Mouse (Mus musculus) kidney, postnatal 4 days (tissue): Measurements from ENCODE around the gene Maml2.

Source experiments
- DNase-seq, 2 experiments: peaks; one replicate each; pipeline ENCODE4 v3.0.0; 2021; ENCODE audit warnings: mixed read lengths in 2 of 2

Maml2 gene

DNA sequence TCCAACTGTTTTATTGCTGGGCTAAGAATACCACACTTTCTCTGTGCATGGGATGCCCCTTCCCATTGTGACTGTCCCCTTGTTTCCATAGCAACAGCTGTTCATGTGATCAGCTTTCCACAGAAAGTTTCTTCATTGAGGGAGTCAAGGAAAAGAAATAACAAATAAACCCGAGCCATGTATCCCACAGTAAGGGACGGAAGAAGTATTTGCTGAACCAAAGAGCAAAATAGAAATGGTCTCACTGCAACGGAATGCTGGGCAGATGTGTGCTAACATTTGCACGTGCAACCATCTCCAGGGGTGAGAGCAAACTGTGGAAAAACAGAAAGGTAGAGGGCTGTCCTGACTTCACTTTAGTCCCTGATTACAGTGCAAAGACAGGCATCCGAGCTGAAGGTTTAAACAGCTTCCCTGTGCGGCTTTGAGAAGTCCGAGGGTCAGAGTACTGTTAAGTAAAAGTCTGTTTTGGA is 156.9 kb downstream of the Maml2 start:
- DNase-seq, result no peak

DNA sequence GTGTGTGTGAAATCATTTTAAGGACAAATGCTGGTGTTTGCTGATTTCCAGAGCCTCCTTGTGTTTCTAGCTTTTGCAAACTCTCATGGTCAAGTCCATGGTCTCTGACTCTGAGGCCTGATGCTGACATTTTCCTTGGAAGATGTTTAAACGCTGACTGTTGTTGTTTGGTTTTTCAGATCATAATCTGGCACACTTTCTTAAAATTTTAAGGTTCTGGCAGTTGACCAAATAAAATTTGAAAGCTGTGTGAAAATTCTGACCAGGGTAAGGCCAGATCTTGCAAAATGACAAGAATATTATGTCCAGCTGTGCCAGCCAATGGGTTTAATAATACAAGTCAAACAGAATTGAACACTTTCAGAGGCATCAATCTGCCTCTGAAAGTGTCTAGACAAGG is 157.5 kb downstream of the Maml2 start:
- no peak for DNase-seq

DNA sequence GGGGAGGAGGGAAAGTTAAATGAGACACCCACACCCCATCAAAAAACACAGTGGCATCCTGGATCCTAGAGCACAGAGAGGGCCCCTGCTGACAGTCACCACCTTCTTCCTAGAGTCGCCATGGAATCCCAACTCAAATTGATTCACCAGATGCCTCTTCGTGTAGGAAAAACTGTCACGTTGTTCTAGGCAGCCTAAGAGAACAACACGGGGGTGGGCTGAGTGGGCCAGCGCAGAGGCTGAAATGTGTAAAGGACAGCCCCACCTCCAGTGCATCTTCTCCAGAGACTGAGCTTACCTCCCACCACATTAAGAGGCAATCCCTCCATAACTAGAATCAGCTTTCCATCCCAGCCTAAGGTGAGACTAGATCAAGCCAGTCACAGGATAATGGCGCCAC is 160.0 kb downstream of the Maml2 start:
- DNase-seq, result no peak

DNA sequence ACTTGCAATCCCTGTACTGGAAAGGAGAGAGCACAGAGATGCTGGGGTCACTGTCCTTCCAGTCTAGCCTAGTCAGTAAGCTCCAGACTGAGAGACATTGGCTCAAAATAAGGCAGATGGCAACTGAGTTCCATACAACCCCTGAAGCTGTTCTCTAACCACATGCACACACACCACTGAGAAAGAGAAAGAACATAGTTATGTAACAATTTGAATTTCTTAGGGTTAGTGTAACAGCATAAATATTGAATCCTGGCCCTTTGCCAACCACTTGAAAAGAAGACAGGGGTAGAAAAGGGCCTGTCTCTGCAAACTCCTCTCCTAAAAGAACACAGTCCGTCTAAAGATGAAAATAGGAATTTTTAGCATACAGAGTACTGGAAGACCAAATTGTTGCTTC is 161.6 kb downstream of the Maml2 start:
- no peak for DNase-seq

DNA sequence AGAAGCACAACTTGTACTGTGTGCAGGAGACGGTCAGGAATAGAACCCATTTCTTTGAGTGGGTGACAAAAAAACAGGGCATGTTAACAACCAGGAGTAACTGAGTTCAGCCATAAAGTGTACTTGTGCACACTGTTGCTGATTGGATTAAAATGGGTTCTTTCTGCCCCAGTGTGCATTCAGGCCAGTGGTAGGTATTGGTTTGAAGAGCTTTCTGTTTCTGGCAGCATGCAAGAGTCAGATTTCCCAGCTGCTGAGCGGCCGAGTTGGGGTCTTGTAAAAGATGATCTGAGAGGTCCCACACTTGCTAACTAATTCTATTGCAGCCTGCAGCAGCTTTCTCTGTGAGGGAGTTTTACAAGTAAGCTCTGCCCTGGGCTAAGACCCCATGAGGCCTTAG is 162.3 kb downstream of the Maml2 start:
- DNase-seq, result no peak

DNA sequence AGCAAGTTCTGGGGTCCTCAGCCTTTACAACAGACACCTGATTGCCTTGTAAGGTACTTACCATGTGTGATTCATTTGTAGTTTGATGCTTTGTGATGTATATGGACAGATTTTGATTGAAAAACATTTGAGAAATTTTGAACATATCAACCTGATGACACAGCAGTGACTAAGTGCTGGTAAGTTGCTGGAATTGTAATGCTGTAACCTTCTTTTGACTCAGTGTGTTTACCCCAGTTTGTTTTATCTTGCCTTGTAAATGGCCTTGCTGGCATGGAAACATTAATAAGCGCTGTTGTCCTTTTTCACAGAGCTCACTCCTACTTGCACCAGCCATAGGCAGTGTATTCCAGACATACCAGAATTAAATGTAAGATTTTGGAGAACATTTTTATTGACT is 163.2 kb downstream of the Maml2 start:
- DNase-seq, result no peak

DNA sequence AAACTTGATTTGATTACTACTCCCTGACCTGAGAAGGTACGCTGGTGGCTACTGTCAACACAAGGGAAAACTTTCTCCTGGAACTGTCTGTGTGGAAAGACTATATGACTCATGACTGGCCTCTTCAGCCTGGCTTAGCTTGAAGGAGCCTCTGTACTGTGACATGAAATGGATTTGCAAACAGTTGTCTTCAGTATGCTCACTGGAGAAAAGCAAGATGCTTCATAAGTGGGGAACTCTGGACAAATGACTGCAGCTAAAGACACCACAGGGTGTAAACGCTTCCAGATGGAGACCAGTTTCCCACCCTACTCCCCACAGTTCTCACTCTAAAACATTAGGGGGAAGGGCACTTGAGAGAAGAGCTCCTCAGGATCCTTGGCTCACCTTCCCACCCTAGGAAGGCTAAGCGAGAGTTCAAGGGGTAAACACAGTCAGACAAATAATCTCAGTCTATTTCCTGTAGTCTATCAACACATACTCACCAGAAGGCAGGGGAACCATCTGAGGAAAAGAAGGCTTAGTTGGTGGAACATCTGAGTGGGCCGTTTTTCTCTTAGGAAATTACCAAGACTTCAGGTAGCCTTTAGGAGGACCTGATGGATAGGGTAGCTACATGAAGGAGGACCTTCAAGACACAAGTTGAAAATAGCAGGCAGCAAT is 167.7 kb downstream of the Maml2 start:
- no peak for DNase-seq

DNA sequence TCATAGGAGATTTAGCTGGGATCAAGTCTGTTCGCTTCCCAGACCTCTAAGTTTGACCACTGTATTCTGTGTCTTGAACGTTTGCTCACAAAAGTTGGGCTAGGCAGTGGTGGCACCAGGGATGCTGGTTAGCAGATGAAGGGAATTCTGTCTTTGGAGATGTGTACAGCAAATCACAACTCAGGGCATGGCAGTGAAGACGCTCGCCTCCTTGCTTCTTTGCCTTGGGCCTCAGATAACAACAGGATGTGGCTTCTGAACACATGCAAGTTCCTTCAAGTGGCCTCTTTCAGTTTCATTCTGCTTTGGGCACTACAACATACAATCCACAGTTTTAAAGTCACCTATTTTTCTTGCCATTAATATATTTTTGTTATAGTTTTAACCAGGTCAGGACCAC is 168.6 kb downstream of the Maml2 start:
- no peak for DNase-seq

DNA sequence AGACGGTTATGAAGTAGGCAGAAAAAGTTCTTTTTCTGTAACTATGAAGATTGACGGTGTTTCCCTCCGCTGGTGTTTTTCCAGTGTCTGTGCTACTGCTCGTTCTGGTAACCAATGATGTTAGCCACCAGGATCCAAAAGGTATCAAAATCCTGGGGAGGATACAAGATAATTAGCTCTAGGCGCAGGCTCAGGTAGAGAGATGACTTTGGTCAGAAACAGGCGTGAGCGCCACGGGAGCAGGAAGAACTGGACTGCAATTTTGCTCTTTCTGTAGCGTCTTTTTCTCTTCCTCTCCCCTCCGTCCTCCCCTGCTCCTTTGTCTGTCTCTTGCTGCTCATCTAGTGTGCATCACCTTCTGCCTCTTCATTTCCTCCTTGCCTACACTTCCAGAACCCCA is 169.1 kb downstream of the Maml2 start:
- DNase-seq, result no peak

DNA sequence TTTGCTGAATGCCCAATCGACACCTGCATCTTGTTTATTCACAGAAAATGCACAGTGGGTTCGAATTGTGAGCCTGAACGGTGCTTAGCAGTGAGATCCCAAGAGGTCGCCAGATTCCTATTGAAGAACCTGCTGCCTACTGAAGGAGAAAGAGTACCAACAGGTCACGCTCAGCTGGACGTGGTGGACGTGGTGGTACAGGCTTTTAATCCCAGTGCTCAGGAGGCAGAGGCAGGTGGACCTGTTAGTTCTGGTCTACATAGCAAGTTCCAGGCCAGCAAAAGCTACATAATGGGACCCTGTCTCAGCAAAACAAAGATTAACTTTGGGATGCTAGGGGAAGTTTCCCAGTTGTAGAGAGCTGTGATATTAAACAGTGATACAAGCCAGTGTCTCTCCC is 170.0 kb downstream of the Maml2 start:
- DNase-seq, result peak in 1 of 2 experiments; percentile 43

DNA sequence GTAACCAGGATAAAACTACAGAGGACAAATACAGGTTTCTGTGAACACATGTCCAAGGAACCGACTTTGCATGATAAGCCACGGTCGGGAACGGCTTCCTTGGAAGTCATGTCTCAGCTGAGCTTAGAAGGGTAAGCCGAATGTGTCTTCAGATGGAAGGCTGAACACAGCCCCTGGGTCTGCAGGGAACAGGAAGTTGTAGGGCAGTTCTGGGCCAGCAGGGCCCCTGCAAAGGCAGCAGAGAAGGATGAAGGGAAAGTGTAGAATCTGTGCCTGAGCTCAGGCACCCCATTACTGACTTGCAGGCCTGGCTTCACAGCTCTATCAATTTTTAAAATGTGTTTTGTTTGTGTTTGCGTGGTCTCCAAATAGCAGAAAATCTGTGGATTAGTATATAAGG is 171.0 kb downstream of the Maml2 start:
- no peak for DNase-seq

DNA sequence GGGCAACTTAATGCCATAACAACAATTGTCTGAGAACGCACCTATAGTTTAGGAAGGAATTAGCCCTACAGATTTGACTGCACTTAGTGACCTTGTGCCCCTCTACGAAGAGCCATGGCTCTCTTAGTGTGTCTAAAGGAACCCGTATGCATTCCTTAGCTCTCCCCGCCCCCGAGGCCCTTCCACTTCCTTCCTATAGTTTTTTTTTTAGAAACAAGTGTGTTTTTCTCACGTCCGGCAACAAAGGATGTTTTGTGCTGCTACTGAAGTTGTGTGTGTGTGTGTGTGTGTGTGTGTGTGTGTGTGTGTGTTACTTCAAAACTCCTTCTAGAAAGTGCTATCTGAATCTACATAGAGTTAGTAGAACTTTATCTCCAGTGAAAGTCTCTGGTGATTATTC is 172.3 kb downstream of the Maml2 start:
- peak; percentile 48 to 64 for DNase-seq

DNA sequence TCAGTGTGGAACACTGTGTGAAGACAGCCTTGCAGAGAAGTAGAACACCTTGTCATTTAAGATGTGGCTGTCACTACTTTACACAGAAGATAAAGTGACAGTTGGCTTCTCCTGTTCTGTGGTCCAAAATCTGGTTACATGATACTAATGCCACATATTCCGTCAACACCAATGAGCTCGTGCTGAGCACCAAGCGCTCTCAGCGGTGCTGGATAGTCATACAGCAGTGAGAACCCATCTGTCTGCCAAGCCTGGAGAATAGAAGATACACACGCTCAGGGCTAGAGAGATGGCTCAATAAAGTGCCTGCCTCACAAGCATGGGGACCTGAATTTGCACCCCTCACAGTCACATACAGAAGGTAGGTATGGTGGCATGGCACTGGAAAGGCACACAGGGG is 177.2 kb downstream of the Maml2 start:
- no peak for DNase-seq

DNA sequence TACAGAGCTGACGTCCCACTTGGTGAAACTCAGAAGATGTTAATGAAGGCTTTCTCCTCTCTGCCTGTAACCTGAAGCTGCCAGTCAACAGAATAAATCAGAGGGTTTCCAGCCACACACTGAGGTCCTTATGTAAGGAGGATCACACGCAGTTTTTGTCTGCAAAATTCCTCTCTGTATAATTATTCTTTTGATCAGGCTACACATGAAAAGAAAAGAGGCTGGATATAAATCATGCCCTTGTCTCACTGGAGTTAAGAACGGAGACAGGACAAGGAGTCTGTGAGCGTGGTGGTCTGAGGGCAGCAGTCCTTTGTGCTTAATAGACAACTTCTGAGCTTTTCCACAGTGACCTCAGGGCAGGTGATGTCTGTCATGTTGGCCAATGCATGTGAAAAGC is 181.5 kb downstream of the Maml2 start:
- no peak for DNase-seq

DNA sequence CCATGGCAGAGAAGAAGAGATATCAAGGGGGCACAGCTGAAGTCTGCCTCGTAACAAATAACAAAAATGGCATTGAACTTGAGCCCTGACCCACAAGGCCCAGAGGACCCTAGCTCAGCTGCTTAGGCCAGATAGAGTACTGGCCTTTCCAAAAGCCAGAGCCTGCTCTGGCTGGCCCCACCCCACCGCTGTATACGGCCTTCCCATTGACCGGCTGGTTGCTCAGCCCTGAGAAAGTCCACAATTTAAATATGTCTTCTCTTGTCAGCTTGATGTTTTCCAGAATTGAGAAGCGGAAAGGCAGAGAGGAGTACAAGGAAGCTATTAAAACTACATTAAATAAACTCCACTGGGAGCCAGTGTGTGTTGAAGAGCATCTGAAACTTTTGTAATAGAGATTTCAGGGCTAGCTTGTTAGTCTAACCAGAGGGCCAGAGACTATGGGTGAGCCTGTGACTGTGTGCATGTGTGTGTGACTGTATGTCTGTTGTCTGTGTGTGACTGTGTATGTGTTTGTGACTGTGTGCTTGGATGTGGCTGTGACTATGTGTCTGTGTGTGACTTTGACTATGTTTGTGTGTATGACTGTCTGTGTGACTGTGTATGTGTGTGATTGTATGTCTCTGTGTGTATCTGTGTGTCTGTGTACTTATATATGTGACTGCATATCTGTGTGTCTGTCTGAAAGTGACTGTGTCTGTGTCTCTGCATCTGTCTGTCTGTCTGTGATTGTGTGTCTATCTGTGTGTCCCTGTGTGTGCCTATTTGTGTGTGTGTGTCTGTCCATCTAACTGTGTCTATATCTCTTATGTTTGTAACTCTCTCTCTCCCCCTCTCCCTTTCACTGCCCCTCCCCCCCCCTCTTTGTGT is 185.7 kb downstream of the Maml2 start:
- peak; percentile 43 to 56 for DNase-seq

DNA sequence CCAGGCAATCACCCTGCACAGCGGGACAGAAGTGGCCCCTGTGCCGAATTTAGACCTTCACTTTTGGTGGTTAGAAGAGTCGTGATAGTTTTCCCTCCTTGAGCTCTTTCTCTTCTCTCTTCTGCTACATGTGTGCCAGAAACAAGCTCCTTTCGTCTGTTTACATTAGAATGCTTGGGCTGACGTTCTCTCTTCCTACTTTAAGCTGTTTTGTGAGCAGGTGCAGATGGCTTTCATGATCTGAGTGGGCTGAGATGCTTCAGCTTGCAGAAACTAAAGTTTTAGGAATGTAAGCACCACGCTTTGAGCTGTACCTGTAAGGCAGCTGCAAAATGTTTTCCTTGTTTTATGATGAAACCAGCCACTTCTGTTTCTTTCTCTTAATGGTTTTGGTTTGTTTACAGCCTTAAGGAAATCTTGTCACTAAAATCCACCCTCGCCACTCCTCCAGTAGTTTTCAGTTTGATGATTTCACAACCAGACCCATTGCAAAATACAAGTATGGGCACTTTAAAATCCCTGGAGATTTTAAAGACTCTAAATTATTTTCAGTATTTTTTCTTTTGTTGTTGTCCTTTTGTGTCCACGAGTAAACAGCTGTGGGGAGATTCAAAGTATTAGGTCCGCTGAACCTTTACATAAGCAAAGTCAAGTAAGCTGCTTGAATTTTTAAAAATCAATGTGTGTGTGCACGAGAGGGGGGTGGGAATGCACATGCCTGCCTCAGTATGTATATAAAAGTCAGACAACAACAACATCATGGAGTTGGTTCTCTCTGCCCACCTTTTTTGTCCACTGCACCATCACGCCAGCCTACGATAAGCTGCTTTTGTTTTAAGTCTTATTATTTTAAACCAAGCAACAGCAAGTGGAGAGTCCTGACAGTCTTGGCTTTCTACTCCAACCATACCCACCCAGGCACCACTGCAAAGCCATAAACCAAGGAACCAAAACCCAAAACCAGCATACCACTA is 186.8 kb downstream of the Maml2 start:
- DNase-seq, result no peak

DNA sequence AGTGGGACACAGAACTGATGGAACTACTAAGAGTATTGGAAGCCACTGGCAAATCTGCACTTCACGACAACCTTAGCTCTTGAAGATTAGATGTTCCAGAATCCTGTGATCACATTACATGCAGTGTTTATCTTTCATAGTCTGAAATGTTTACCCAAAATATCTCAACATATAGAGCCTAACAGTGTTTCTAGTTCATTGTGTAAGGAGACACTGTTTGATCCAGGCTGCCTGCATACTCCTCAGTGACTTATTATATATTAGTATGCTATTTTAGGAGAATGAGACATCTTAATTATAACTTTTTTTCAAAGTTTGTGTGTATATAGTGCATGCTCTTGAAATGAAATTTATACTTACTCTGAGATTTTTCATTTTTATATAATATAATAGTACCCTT is 188.2 kb downstream of the Maml2 start:
- DNase-seq, result no peak

DNA sequence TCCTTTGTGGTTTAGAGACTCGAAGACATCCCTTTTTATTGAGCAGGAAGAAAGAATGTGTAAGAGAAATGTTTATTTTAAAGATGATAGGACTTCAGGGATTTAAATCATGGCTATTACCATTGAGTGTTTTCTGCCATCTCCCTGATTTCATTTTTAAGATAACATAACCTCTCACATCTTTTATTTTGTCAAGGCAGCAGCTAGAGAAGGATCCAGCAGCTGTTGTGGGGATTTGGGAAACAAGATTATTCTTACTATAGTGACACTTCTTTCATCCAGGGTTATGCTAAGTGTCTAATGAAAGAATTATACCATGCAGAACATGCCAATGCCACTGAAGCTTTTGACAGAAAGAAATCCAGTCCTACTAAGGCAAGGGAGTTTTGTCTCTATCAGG is 193.3 kb downstream of the Maml2 start:
- DNase-seq, result no peak

DNA sequence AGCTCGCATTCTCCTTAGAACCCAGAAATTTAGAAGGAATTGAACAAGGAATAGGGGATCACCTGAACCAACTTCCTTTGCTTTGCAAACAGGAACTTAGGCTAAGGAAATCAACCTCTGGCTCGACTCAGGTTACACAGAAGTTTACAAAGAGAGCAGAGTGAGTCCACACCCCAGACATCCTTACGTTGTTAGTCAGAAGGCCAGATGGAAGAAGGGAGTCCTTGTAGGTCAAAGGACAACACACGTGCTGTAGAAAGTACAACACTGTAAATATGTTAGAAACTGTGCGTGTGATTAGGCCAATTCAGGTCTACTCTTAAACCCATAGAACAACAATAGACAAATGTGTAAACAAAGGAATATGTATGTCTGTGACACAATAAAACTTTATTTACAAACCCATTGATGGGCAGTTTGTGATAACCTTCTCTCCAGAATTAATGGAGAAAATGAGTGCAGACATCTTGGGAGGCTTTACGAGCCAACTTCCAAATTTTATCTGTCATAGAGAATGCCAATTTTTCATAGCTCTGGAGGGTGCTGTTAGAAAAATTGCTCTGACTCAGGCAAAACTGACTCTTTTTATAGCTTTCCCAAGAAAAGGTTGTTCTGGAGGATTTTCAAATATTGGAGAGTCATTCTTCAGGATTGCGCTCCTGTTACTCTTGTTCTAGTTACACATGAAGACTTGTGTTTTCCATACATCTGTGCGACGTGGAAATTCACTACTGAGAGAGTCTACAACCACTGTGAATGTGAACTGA is 194.3 kb downstream of the Maml2 start:
- no peak for DNase-seq

DNA sequence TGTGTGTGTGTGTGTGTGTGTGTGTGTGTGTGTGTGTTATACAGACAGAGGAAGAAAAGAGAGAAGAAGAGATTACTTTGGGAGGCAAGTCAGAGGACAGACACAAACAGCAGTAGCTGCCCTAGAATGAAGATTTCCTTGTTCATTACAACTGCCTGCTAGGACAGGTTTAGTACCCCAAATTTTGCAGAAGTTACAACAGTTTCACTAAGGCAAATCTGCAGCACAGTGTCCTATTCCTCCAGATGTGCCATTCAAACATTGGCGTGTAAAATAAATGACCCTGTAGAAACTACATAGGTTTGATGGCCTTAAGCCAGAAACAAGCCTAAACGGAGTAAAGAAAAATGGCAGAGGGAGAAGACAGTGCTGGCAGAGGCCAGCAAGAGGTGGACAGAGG is 195.1 kb downstream of the Maml2 start:
- DNase-seq, result no peak

DNA sequence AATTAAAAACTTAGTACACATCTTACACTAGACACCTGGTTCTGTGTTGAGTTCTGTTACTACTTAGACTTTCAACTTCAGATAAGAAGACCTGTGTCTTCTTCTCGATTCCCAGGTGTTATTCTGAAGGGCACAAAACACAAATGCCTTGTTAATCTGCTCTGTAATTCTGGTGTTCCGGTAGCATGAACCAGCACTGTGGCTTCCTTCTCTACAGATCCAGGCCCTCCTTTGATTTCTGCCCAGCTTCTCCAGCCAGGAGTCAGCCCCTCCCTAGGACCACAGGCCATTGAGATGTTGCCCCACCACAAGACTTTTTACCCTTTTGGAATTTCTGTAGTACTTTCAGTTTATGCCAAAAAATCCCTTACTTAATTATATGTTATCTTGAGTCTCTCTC is 196.0 kb downstream of the Maml2 start:
- DNase-seq, result no peak

DNA sequence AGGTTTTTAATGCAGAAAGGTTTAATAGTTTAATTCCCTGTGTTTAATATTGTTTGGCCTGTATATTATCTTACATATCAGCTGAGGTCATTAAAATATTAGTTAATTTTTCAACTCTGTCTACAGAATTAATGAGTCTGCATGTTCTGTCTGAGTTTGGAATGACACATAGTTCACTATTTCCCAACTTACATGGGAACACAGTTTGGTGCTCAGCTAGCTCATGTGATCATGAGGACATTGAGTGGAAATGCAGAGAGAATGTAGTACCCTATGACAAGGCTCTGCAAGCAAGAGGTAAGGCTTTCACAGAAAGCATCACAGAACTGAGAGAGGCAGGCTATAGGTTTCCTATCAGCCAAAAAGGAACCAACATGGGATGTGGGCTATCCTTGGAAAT is 197.8 kb downstream of the Maml2 start:
- no peak for DNase-seq
